Mouse (Mus musculus) splenic B cell, adult 2 months (primary cell): ENCODE measurements around the gene Ubap2l.

Experiments
- DNase-seq: peaks from one replicate; pipeline ENCODE4 v3.0.0-alpha.2; 2011; ENCODE audit warnings: low read depth, low spot score
- H3K27me3 ChIP-seq: 2 replicates; pipeline ENCODE4 v1.6.1; 2012; ENCODE audit warnings: mild to moderate bottlenecking, low read length, moderate library complexity, mixed read lengths; ENCODE audit not compliant: control insufficient read depth, poor library complexity, insufficient read depth, severe bottlenecking
- H3K36me3 ChIP-seq: 2 replicates; pipeline ENCODE4 v1.6.1; 2012; ENCODE audit warnings: mild to moderate bottlenecking, low read length, moderate library complexity, mixed read lengths; ENCODE audit not compliant: control insufficient read depth, poor library complexity, insufficient read depth, severe bottlenecking

The Ubap2l gene

DNA sequence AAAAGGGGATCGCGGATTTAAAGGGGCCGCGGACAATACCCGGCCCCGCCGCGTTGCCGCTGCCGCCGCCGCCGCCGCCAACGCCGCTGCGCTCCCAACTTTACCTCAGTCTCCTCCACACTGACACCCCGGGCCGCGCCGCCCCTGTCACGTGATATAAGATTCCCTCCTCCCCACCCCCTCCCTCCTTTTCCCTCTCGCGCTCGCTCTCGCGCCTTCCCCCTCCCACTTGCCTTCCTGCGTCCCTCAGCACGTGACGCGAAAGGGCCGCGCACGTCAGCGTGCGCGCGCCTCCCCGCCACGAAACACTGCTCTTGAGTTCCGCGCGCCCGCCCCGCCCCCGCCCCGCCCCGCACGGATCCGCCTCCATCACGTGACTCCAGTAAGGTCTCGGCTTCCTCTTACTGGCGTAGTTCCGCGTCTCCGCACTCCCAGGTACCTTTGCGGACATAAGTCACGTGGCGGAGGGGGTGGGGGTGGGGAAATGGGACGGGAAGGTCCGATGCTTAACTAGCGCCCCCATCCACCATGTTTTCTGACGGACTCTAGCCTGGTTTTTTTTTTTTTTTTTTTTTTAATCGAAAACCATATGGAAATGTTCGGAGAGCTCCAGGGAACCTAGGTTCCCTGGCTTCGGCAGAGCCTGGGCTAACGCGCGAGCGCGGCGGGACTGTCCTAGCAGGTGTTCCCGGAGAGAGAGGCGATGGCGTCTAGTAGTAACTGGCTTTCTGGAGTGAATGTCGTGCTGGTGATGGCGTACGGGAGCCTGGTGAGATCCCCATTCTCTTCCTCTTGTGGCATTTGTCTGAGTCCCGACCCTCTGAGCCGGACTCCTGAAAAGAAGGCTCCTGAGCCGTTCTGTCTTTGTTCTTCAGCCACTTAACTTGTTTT, at the start of gene Ubap2l:
TSS of gene Ubap2l (minus strand) at position 278 of the 891 bp plus-strand sequence.
- DNase-seq, result peak; percentile 99
- no peaks in the 10 kb centered on the region for H3K27me3 ChIP-seq
- peaks cover 7% of the 10 kb centered on the region; the same call in 1 of the 2 replicates for H3K36me3 ChIP-seq

DNA sequence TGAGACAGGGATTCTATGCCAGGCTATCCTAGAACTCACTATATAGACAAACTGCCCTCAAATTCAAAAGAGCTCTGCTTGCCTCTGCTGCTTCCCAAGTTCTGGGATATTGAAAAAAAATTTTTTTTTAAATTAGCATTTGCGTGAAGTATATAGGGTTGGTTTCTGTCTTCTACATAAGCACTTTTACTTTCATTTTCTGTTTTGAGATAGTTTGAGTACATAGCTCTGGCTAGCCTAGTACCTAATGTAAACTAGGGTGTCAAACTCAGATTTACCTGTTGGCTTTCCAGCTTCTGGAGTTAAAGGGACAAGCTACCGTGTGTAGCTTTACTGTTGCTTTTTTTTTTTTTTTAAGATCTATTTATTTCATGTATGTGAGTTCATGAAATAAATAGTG, 49.2 kb upstream of the Ubap2l start:
- no peaks in the 10 kb centered on the region for H3K27me3 ChIP-seq
- DNase-seq, result no peak
- H3K36me3 ChIP-seq, result peaks cover 5% of the 10 kb centered on the region; the same call in 1 of the 2 replicates

DNA sequence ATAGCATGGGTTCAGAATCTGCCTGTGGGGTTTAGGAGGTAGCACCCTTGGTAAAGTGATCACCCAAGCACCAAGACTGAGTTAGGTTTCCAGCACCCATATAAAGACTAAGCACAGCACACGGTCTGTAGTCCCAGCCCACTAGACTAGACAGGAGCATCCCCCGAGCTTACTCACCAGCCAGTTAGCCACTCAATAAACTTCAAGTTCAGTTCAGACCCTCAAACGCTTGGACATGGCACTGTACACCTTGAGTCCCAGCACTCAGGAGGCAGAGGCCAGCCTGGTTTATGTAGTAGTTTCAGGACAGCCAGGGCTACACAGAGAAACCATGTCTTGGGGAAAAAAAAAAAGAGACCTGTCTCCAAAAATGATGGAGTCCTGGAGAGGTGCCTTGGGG, 48.6 kb upstream of the Ubap2l start:
- peaks cover 6% of the 10 kb centered on the region; the same call in 1 of the 2 replicates for H3K36me3 ChIP-seq
- H3K27me3 ChIP-seq, result no peaks in the 10 kb centered on the region
- DNase-seq, result no peak

DNA sequence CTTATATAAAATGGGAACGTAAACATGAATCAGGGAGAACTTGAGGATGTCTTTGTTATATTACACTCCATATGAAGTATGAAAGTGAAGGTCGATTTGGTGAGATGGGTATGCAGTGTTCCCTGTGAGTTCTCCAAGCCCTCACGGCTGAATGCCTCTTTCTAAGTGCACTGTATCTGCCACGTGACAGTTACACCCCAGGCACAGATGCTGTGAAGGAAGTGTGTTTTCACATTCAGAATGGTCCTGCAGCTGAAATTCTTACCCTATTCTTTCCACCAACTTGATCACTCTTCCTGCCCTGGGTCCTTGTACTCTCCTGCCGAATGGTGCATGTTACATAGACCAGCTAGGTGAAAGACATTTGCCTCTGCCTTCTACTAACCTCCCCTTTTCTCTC, 45.5 kb upstream of the Ubap2l start:
- DNase-seq, result no peak
- H3K36me3 ChIP-seq, result peaks cover 11% of the 10 kb centered on the region
- no peaks in the 10 kb centered on the region for H3K27me3 ChIP-seq

DNA sequence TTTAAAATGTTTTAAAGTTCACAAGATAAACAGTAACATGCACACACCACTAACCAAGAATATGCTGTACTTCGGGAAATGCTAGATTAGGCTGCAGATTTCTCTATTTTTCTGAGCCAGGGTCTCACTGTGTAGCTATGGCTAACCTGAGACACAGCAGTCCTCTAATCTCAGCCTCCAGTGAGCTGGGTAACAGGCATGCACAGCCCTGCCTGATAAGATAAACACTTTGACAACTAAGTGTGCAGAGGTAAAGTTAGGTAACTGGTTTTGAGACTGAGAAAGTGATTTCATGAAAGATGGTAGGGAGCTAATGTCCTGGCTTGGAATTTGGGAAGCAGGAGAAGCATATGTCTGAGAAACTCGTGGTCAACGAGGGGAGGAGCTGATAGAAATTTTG, 42.0 kb upstream of the Ubap2l start:
- no peaks in the 10 kb centered on the region for H3K27me3 ChIP-seq
- H3K36me3 ChIP-seq, result peaks cover 23% of the 10 kb centered on the region
- DNase-seq, result no peak

DNA sequence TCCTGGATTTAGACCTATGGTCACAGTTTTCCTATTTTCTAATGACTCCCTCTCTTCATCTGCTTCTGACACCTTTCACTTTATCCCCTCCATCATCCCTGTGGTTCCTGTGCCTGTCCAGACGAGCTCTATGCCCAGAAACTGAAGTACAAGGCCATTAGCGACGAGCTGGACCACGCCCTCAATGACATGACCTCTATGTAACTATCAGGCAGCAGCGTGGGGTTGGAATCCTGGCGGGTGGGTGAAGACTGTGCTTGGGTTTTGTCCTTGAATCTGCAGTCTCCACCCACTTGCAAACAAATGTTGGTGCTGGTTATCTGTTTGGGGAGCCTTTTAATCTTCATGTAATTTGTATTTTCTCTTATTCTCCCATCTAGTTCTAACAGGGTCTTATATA, 38.5 kb upstream of the Ubap2l start:
- no peak for DNase-seq
- Histone ChIP-seq H3K27me3 (no peaks in the 10 kb centered on the region), H3K36me3 (peaks cover 32% of the 10 kb centered on the region)

DNA sequence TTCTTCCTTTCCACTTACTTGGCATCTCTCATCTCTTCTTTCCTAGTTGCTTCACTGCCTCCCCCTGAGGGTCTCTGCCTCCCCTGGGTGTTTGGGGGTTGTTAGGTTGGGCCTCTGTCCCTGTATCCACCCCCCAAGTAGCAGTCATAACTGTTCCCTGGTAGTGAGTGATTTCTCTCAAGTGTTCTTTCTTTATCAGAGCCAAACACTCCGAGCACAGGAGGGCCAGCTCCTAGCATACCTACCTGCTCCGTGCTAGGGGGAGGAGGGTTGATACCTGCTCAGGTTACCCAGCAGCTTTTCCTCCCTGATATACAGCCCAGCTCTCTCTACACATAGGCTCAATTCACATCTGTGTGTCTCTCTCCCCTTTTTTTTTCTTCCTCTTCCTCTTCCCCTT, 36.2 kb upstream of the Ubap2l start:
- no peaks in the 10 kb centered on the region for H3K27me3 ChIP-seq
- DNase-seq, result no peak

DNA sequence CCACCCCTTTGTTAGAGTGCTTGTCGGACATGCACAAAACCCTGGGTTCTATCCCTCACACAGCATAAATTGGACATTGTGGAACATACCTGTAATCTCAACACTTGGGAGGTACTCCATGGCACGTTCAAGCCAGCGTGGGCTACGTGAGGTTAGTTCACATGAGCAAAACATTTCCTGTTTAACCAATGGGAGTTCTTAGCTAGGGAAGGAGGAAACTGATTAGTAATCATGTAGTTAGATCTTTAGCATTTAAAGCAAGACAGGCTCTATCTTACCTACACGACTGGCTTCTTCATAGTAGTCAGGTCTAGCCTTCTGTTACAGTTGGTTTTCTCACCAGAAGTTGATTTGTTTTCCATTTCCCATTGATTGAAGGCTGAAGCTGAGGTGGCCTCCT, 33.6 kb upstream of the Ubap2l start:
- Histone ChIP-seq H3K27me3 (no peaks in the 10 kb centered on the region), H3K36me3 (peaks cover 23% of the 10 kb centered on the region)
- DNase-seq, result no peak

More for the DNA sequence above, 36.2 kb upstream of the Ubap2l start:
- peaks cover 31% of the 10 kb centered on the region for H3K36me3 ChIP-seq

DNA sequence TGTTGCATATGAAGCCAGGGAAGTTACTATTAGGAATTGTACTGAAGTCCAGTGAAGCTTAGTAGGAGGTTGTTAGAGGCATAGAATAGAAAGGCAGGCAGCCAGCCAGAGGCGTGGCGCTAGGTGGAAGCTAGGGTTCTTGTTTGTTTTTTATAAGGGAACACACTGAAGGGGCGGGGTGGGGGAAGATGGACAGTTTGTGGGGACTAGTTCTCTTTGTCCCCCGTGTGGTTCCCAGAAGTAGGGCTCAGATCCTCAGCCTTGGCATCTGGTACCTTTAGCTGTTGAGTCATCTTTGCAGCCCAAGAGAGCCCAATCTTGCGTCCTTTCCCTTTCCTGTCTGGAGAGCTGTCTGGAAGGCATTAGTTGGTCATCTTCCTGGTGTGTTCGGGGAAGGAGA, 32.9 kb upstream of the Ubap2l start:
- peaks cover 20% of the 10 kb centered on the region for H3K36me3 ChIP-seq
- DNase-seq, result no peak
- no peaks in the 10 kb centered on the region for H3K27me3 ChIP-seq

DNA sequence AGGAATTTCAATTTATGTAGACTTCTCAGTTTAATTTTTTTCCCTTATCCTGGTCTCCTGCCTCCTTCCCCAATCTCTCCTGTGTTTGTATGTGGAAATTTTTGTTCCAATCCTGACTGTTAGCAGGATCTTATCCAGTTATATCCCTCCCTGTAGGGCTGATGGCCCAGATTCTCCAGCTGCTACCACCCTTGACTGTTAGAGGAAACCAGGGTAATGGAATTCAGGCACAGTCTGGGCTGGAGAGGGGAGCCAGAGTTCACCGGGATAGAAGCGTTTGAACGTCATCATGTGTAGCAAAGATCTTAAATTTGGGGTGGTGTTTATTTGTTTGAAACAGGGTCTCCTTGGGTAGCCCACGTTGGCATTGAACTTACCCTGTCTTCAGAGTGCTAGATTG, 32.4 kb upstream of the Ubap2l start:
- H3K27me3 ChIP-seq, result no peaks in the 10 kb centered on the region
- no peak for DNase-seq
- H3K36me3 ChIP-seq, result peaks cover 17% of the 10 kb centered on the region

DNA sequence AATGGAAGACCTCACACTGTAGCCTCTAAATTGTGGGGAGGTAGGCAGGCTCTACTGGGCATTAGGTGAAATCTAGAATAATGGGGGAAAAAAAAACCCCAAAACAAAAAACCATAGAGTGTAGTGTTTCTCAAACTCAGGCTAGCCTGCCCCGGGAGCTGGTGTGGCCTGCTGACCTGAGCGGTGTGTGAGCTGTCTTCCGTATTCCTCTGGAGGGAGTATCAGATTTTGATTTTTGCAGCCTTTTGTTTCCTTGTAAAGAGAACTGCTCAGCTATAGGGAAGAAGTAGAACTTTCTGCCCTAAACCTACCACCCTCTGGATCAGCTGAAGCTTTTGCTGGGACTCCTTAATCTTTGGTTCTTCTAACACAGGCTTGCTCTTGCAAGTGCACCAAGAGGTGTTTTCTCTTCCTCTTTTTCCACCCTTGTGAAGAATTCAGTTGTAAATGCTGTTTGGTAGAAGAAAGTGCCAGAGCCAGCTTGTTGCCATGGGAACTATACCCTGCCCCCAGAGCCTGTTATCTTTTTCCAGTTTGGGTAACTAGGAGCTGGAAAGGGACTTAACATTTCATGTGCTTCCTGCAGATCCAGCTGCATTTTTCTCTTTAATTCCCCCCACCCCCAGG, 31.4 kb upstream of the Ubap2l start:
- Histone ChIP-seq H3K36me3 (peaks cover 14% of the 10 kb centered on the region), H3K27me3 (no peaks in the 10 kb centered on the region)
- DNase-seq, result peak; percentile 63

DNA sequence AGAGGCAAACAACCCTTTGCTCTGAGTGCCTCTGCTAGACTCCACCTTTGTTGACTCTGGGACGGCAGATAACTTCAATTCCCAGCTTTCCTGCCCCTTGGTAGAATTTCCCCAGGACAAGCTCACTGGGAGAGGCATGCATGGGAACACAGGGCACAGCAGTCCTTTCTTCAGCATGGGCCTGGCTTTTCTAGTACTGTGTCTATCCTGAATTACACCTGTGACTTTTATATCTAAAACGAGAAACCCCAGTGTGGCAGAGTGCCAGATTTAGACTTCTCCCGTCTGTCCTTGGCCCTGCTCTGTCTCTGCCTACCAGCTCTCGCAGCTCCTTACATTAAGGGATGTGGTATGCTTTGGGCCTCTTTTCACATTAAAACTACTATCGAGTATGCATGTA, 30.6 kb upstream of the Ubap2l start:
- DNase-seq, result no peak
- H3K36me3 ChIP-seq, result peaks cover 7% of the 10 kb centered on the region
- no peaks in the 10 kb centered on the region for H3K27me3 ChIP-seq

DNA sequence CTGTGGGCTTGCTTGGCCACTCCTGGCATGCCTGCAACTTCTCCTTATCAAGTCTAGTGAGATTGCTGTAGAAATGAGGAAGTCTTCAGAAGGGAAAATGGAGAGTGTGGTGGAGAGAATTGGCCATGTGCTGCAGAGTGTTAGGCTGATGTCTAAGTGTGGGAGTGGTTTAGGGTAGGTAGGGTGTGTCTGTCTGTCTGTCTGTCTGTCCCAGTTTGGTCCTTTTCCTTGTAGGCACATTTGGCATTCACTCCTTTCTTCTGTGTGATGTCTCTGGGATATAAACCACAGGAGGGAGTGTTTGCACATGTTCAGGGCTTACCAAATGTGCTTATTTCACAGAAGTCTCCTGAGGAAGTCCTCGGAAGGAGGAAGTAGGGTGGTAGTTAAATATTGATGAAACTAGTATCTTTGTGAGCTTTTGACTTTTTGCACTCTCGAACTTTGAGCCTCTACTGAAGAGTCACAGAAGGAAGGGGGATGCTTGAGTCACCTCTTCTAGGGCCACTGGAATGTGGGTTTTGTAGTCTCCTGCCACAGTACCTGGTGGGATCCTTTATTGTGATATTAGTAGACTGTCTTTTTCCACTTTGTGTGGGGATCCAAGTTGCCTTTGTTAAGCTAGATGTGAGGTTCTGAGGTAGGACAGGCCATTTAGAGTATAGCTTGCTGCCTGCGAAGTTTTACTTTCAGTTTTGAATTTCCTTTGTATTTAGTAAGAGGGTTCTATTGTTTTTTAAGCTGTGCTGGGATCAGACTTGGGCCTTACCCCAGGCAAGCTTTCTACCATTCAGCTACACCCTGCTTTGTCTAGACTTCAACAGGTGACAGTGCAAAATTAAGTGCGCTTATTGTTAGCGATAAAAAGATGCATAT, 29.2 kb upstream of the Ubap2l start:
- Histone ChIP-seq H3K27me3 (no peaks in the 10 kb centered on the region), H3K36me3 (no peaks in the 10 kb centered on the region; the same call in none of the 2 replicates)
- peak; percentile 77 for DNase-seq

DNA sequence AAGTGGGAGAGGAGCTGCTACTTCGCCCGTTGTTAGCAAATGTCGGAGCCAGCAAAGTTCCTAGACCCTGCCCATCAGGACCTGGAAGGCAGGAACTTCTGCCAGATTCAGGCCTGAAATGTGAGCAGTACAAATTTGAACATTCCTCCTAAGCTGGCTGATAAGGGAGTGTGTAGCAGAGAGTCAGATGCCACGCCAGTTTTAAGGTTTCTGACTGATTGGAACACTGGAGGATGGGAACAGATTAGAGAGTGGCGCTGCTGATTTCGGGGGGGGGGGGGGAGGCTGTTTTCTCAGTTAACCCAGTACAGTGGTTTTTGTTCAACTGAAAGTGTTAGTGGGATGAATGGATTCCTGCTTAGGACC, 28.1 kb upstream of the Ubap2l start:
- H3K36me3 ChIP-seq, result no peaks in the 10 kb centered on the region; the same call in none of the 2 replicates
- no peak for DNase-seq
- H3K27me3 ChIP-seq, result no peaks in the 10 kb centered on the region
